Mouse (Mus musculus): ENCODE measurements around the gene St3gal5.

DNA sequence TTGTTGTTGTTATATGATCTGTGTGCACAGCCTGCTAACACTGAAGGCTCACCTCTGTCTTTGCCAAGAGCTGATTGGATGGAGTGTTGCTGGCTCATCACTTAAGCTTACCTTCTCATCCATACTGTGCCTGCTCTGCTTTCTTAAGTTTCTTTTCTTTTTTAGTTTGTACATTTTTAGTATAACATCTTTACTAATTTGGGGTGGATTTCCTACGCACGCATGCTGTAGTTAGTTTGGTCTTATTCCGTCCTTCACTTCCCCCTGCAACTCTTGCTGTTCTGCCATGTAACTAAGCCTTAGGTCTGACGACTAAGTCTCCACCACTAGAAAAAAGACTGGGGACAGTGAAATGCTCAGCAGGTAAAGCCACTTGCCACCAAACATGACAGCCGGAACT is 48.7 kb upstream of the St3gal5 start:
- TF ChIP-seq CTCF (IDR thresholded peaks at IDR 0.05; ENCODE audit: control insufficient read depth, insufficient read depth, insufficient read length), result no peak
- TF ChIP-seq USF1 (IDR thresholded peaks at IDR 0.05; ENCODE audit: low read depth), result no peak
- no peak for TF ChIP-seq FOSL1 (IDR thresholded peaks at IDR 0.05; ENCODE audit: insufficient read depth, low read length, poor library complexity, severe bottlenecking)
- TF ChIP-seq MYOD1 (IDR thresholded peaks at IDR 0.05; ENCODE audit: control insufficient read depth, insufficient read length, low read depth), result no peak
- TF ChIP-seq MYOG (IDR thresholded peaks at IDR 0.05; ENCODE audit: control insufficient read depth, extremely low read depth, insufficient read length), result no peak
